Mouse (Mus musculus): ENCODE measurements around the gene Ubap2l.

The Ubap2l gene

DNA sequence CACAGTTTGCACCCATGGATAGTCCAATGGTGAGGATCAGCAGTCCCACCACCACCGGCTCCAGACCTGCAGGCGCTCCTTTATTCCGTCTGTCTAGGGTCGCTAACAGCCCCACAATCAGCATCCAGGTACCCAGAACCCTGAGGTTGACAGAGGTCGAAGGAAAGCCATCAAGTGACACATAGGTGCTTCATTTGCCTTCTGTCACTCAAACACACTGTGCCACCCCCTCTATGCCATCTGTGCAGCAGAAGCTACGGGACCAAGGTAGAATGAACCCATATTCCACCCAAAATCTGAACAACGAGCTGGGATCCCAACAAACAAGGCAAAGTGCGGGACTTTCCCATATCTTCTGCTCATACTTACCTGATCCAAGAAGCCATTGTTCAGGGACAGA lies 86.9 kb downstream of the Ubap2l start:
- no peak for DNase-seq

DNA sequence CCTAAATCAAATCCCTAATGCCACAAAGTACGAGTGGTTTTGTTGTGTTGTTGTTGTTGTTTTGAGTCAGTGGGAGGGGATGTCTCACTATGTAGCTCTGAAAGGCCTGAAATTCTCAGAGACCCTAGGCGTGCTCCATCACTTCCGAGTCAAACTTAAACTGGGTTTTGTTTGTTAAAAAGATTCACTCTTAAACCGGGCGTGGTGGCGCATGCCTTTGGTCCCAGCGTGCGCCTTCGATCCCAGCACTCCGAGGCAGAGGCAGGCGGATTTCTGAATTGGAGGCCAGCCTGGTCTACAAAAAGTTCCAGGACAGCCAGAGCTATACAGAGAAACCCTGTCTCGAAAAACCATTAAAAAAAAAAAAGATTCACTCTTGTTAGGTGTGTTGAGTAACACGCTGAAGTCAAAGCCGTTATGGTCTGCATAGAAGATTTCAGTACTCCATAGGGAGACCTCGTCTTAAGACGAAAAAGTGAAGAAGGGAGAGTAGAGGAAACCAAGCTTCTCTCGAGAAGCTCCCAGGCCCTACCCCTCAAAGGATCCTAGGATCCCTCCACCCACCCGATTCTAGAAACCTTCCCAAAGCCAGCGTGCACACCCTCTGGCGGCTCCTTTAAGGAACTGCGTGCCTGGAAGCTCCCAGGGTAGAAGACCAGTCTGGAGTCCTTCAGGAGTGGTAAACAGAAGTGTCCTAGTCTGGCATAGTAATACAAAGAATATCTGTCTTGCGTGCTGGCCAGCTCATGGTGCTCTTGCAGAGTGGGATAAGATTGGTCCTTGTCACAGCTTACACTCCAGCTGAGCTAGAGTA lies 88.3 kb downstream of the Ubap2l start:
- DNase-seq: peak; percentile 72 to 78

DNA sequence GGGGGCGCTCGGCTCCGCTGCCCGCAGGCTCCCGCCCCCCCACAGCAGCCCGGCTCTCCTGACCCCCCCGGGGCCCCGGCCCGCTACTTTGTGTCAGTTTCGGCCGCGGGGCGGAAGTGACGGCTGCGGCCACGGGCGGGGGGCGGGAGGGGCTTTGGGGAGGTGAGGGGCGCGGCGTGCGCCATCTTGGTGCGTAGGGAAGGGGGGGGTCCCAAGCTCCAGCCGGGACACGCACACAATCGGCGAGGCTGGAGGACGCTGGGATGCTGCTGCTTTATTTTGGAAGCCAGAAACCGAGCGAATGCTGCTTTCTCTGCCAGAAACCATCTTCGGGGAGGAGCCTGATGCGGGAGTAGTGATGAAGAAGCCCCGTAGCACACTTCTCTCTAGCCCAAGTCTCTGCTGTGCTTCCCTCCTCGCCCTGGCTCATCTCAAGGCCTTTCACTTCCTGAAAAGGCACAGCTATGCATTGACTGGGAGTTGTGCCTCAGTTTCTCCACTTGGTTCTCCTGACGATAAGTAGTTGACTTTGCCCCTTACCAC lies 89.1 kb downstream of the Ubap2l start, which contains the start of gene Atp8b2:
Gene Atp8b2 (minus strand): TSS at position 288 of the 543 bp plus-strand sequence.
- peak; percentile 48 to 60 for DNase-seq

DNA sequence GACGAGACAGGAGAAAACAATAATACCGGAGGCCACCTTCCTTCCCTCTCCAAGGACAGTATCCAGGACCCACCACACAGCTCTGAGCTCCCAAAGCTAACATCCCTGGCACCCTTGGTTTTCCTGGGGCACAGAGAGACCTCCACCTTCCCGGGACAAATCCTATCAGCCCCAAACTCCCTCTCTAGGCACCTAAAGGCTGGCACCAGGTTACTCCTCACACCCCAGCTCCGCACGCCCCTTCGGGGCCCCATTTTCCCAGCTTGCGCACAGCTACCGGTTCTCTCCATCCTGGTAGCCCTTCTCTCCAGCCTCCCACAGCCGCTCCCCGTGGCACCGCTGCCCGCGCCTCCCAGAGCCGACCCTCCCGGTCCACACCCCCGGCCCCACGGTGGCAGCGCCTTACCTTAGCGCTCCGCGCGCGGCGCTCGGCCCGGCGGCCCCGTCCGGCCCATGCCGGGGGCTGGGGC lies 89.6 kb downstream of the Ubap2l start:
- DNase-seq: peak in 1 of 2 experiments; percentile 34

DNA sequence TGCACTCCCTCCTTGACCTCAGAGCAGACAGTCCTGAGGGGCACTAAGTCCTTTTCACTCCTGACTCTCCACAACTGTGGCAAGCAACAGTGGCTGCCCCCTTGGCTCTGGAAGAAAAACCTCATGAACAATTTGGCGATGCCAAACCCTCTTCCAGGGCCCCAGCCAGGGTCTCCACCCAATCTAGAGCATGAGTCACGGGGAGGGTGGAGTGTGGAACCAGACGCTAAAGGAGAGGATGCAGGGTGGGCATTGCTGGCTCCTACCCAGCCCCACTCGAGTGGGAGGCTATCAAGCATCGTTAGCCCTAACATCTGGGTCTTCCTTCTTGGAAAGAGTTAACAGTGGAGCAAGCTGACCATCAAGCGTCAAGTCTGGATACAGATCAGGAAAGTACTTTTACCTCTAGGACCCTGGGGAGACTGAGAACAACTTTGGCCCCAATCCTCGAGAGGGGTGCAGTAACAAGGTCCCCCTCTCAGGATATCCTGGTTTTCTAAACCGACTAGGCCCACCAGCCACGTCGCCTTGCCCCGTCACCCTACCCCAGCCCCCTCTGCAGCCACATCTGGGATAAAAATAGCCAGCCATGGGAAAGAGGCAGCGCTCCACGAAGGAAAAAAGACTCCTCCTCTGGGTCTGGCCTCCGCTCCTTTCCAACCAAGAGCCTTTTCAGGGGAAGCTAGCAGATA lies 90.2 kb downstream of the Ubap2l start:
- peak in 1 of 2 experiments; percentile 30 for DNase-seq

DNA sequence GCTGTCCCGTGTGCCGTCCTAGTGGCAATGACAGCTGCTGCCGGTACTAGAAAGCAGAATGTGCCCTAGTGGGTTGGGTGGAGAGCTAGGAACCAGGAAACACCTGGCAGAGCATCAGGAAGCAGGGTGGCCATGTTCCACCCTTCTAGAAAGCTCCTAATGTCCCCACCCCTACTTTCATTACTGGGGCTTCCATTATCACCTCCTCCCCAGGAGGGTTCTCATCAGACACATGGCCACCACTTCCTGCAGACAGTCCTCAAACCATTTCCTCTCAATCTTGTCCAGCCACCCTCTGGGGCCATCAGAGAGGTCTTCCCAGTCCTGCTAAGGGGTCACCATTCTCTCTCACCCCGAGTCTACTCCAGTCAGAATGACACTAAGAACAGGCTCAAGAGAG lies 91.0 kb downstream of the Ubap2l start:
- no peak for DNase-seq

DNA sequence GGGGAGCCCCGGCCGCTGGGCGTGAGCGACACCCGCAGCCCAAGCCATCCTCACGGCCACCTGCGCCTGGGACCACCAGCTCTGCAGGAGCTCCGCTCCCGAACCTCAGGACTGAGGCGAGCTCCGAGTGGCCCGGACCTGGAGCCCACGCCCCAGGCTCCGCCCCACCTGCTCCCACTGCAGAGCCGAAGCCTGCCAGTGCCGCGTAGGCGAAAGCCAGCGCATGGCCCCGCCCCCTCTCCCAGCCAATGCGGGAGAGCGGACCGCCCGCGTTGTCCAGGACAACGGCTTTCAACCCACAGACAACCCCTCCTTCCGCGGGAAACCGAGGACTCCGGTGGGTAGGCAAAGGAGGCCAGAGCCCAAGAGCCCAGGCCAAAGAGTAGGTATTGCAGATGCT lies 92.0 kb downstream of the Ubap2l start:
- DNase-seq: peak; percentile 96 to 97

DNA sequence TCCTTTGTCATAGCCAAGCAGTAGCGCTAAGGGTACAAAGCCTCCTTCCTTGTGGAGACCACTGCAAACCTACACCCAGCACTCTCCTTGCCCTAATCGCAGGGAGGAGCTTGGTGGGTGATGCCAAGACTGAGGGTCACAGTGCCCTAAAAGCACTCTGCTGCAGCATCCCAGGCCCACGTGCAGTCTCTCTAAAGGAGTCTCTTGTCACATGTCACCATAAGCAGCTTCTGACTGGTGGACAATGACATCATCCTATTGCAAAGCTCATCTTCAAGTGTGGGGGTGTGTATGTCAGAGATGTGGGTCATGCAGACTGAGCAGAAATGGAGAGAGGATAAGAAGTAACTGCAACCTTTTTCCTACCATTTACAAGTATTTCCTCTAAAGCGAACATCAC lies 93.0 kb downstream of the Ubap2l start:
- peak; percentile 53 to 67 for DNase-seq

DNA sequence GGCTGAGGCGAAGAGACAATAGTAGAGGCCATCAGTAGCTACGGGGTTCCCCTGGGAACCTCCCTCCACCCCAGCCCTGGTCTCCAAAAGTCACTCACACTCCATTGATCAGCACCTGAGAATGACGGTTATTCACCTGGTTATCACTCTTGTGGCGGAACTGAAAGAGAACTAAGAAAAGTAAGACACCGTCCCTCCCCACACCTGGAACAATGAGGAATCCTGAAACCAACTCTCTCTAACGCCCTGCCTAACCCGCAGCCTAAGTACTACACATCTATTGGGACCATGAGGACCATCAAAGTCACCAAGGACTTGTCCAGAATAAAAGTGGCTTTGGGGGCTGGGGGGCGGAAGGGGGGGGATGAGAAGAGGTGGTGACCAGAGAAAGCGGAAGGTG lies 94.5 kb downstream of the Ubap2l start:
- no peak for DNase-seq

DNA sequence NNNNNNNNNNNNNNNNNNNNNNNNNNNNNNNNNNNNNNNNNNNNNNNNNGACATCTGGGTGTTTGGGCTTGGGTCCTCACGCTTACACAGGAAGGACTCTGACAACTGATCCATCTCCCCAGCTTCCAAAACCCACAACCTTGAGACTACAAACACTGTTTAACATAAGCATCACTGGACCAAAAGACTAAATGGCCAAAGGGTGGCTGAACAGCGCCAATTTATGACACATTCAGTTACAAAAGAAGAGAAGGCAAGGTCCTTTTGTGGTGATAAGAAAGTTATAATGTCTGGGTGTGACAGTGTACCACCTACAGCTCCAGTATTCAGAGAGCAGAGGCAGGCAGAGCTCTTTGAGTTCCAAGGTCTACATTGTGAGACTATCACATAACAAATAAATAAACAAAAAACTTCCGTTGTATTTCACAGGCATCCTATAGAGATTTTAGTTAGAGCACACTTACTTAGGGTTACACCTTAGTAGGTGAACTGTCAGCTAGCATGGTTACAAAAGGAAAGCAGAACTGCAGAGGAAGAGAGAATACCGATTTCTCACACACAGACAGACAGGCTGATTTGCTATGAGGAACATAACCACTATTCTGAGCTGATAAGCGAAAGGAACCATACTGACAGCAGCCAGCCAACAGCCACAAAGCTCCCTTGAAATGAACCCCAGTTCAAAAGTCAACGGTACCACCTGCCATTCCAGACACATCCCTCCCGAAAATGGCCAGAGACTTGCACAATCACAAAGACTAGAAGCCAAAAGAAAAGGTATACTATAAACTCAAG lies 96.1 kb downstream of the Ubap2l start:
- no peak for DNase-seq

DNA sequence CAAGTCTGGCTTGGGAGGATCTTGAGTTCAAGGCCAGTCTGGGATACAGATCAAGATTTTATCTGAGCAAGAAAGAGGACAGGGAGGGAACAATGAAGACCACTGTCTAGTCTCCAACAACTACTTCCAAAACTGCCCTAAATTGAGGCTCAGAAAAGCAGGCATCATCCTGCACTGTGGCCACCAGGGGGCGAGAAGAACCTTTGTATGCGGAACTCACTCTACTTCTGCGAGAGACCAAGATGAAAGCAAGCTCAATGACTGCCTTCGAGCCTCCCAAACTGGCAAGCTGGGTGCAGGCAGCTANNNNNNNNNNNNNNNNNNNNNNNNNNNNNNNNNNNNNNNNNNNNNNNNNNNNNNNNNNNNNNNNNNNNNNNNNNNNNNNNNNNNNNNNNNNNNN lies 99.0 kb downstream of the Ubap2l start:
- DNase-seq: peak; percentile 73 to 78

All from cerebellum, adult 18-20 months (tissue).